Mouse (Mus musculus): Measurements from ENCODE around the gene 1700017B05Rik. TPM values are rescaled to one million over a fixed set of nuclear protein-coding genes. Genes with fewer than 3 reads are reported as not detected.

Gene 1700017B05Rik
- polyA plus RNA-seq, 1 experiment from 2014 or later, result 4.9 TPM

- no peaks in the 10 kb centered on the region for H3K27me3 ChIP-seq
- no peaks in the 10 kb centered on the region for H3K36me3 ChIP-seq
- no peaks in the 10 kb centered on the region for H3K4me1 ChIP-seq (replicated peaks)
- ATAC-seq (ENCODE audit: low FRiP score, low read depth), result no peak
- 84% methylated on average over 3 of the region's 3 CpGs for WGBS
- no peak overlapping the region for H3K4me2 ChIP-seq
- H3K9me3 ChIP-seq, result 0 out of 2 replicates have a peak, but pooled peaks cover 5% of the 10 kb centered on the region
- no peak overlapping the region for H3K9ac ChIP-seq
- no peak overlapping the region for H3K4me3 ChIP-seq
- H3K27ac ChIP-seq (replicated peaks), result no peak overlapping the region
Observed at GRCm38 (mm10) chr9:57294905-57295304, 32.5 kb upstream of the 1700017B05Rik start.

- WGBS, result 89% methylated on average over 6 of the region's 6 CpGs
- no peaks in the 10 kb centered on the region for H3K36me3 ChIP-seq
- no peaks in the 10 kb centered on the region for H3K4me1 ChIP-seq (replicated peaks)
Observed at GRCm38 (mm10) chr9:57287183-57287582, 24.8 kb upstream of the 1700017B05Rik start.

GRCm38 (mm10) chr9:57283311-57283710, 20.9 kb upstream of the 1700017B05Rik start:
- Histone ChIP-seq H3K4me1 (replicated peaks) (peaks cover 7% of the 10 kb centered on the region), H3K27ac (replicated peaks) (no peak overlapping the region), H3K36me3 (no peaks in the 10 kb centered on the region), H3K27me3 (no peaks in the 10 kb centered on the region), H3K4me3 (no peak overlapping the region), H3K4me2 (no peak overlapping the region), H3K9ac (no peak overlapping the region), H3K9me3 (no peaks in the 10 kb centered on the region)
- no peak for ATAC-seq (ENCODE audit: low FRiP score, low read depth)
- WGBS, result 67% methylated on average over 4 of the region's 4 CpGs

More at GRCm38 (mm10) chr9:57287183-57287582, 24.8 kb upstream of the 1700017B05Rik start:
- no peak for ATAC-seq (ENCODE audit: low FRiP score, low read depth)
- Histone ChIP-seq H3K4me3 (no peak overlapping the region), H3K27me3 (no peaks in the 10 kb centered on the region), H3K4me2 (no peak overlapping the region), H3K9ac (no peak overlapping the region), H3K9me3 (no peaks in the 10 kb centered on the region), H3K27ac (replicated peaks) (no peak overlapping the region)

GRCm38 (mm10) chr9:57282686-57283085, 20.3 kb upstream of the 1700017B05Rik start:
- Histone ChIP-seq H3K36me3 (no peaks in the 10 kb centered on the region), H3K4me2 (no peak overlapping the region), H3K9me3 (no peaks in the 10 kb centered on the region), H3K9ac (no peak overlapping the region), H3K4me3 (no peak overlapping the region), H3K27ac (replicated peaks) (no peak overlapping the region), H3K27me3 (no peaks in the 10 kb centered on the region), H3K4me1 (replicated peaks) (peaks cover 7% of the 10 kb centered on the region)
- WGBS, result 80% methylated on average over 3 of the region's 3 CpGs
- no peak for ATAC-seq (ENCODE audit: low FRiP score, low read depth)

- 14% methylated on average over 20 of the region's 20 CpGs for WGBS
- H3K4me2 ChIP-seq, result peak overlapping the region; percentile 55
Observed at GRCm38 (mm10) chr9:57281549-57281948, 19.1 kb upstream of the 1700017B05Rik start.

GRCm38 (mm10) chr9:57279441-57279840, 17.0 kb upstream of the 1700017B05Rik start:
- no peaks in the 10 kb centered on the region for H3K36me3 ChIP-seq
- ATAC-seq (ENCODE audit: low FRiP score, low read depth), result no peak
- H3K9me3 ChIP-seq, result no peaks in the 10 kb centered on the region
- no peaks in the 10 kb centered on the region for H3K27me3 ChIP-seq
- no peak overlapping the region for H3K9ac ChIP-seq
- H3K4me1 ChIP-seq (replicated peaks), result peaks cover 7% of the 10 kb centered on the region
- H3K4me2 ChIP-seq, result no peak overlapping the region
- WGBS, result 62% methylated on average over 4 of the region's 4 CpGs
- H3K27ac ChIP-seq (replicated peaks), result no peak overlapping the region
- H3K4me3 ChIP-seq, result no peak overlapping the region

More at GRCm38 (mm10) chr9:57281549-57281948, 19.1 kb upstream of the 1700017B05Rik start:
- H3K36me3 ChIP-seq, result no peaks in the 10 kb centered on the region
- H3K9me3 ChIP-seq, result no peaks in the 10 kb centered on the region
- peaks cover 7% of the 10 kb centered on the region for H3K4me1 ChIP-seq (replicated peaks)
- no peaks in the 10 kb centered on the region for H3K27me3 ChIP-seq
- no peak overlapping the region for H3K27ac ChIP-seq (replicated peaks)
- no peak overlapping the region for H3K9ac ChIP-seq
- ATAC-seq (ENCODE audit: low FRiP score, low read depth), result no peak; the same call in 1 of the 2 replicates
- peak overlapping the region; percentile 16; the same call in 1 of the 2 replicates for H3K4me3 ChIP-seq

- Histone ChIP-seq H3K27me3 (no peaks in the 10 kb centered on the region), H3K27ac (replicated peaks) (no peak overlapping the region), H3K9me3 (no peaks in the 10 kb centered on the region), H3K4me1 (replicated peaks) (peaks cover 7% of the 10 kb centered on the region), H3K4me2 (no peak overlapping the region), H3K9ac (no peak overlapping the region), H3K36me3 (no peaks in the 10 kb centered on the region), H3K4me3 (no peak overlapping the region)
- 66% methylated on average over 4 of the region's 4 CpGs for WGBS
- ATAC-seq (ENCODE audit: low FRiP score, low read depth), result no peak
Observed at GRCm38 (mm10) chr9:57278268-57278667, 15.9 kb upstream of the 1700017B05Rik start.

- Histone ChIP-seq H3K36me3 (no peaks in the 10 kb centered on the region), H3K27ac (replicated peaks) (no peak overlapping the region), H3K9ac (no peak overlapping the region), H3K4me1 (replicated peaks) (peaks cover 2% of the 10 kb centered on the region), H3K4me2 (no peak overlapping the region), H3K4me3 (no peak overlapping the region), H3K27me3 (no peaks in the 10 kb centered on the region), H3K9me3 (no peaks in the 10 kb centered on the region)
- ATAC-seq (ENCODE audit: low FRiP score, low read depth), result peak; percentile 42; the same call in 1 of the 2 replicates
Observed at GRCm38 (mm10) chr9:57276311-57276710, 13.9 kb upstream of the 1700017B05Rik start.

GRCm38 (mm10) chr9:57273805-57274494, 11.5 kb upstream of the 1700017B05Rik start:
- Histone ChIP-seq H3K4me3 (no peak overlapping the region), H3K9ac (no peak overlapping the region), H3K9me3 (no peaks in the 10 kb centered on the region), H3K4me2 (no peak overlapping the region), H3K4me1 (replicated peaks) (no peaks in the 10 kb centered on the region), H3K36me3 (no peaks in the 10 kb centered on the region), H3K27ac (replicated peaks) (no peak overlapping the region), H3K27me3 (no peaks in the 10 kb centered on the region)
- ATAC-seq (ENCODE audit: low FRiP score, low read depth), result no peak
- 33% methylated on average over 6 of the region's 6 CpGs for WGBS

GRCm38 (mm10) chr9:57272902-57273804, 10.7 kb upstream of the 1700017B05Rik start:
- no peaks in the 10 kb centered on the region for H3K27me3 ChIP-seq
- no peaks in the 10 kb centered on the region; the same call in 1 of the 2 replicates for H3K4me1 ChIP-seq (replicated peaks)
- no peak overlapping the region for H3K4me3 ChIP-seq
- no peak overlapping the region for H3K9ac ChIP-seq
- no peak overlapping the region for H3K27ac ChIP-seq (replicated peaks)
- no peaks in the 10 kb centered on the region for H3K36me3 ChIP-seq
- H3K4me2 ChIP-seq, result no peak overlapping the region
- H3K9me3 ChIP-seq, result no peaks in the 10 kb centered on the region
- no peak for ATAC-seq (ENCODE audit: low FRiP score, low read depth)
- 60% methylated on average over 8 of the region's 8 CpGs for WGBS

GRCm38 (mm10) chr9:57271837-57272562, 9.6 kb upstream of the 1700017B05Rik start:
- Histone ChIP-seq H3K4me3 (no peak overlapping the region), H3K9me3 (no peaks in the 10 kb centered on the region), H3K27me3 (no peaks in the 10 kb centered on the region), H3K4me2 (no peak overlapping the region), H3K27ac (replicated peaks) (no peak overlapping the region), H3K9ac (no peak overlapping the region), H3K4me1 (replicated peaks) (peaks cover 6% of the 10 kb centered on the region; the same call in 1 of the 2 replicates), H3K36me3 (no peaks in the 10 kb centered on the region)
- WGBS, result 60% methylated on average over 8 of the region's 9 CpGs
- ATAC-seq (ENCODE audit: low FRiP score, low read depth), result no peak

Data from hindbrain, embryonic 15.5 days (tissue).